Mouse (Mus musculus) heart, postnatal 36 days (tissue): ENCODE results near the gene Gnpat. TPM values are rescaled to one million over a fixed set of nuclear protein-coding genes. Genes with fewer than 3 reads are reported as not detected.
A peak's percentile ranks its signal among the peaks of the same experiment; 100 is the strongest.

Experiments used
- DNase-seq, 2 experiments: peaks; one replicate each; pipeline ENCODE4 v3.0.0; 2021 to 2022
- intact Hi-C: fragments of 180-260 bp; cut with DNase I; formaldehyde crosslinking; loops from one replicate; pipeline ENCODE4 v1.15.1; 2025
- total RNA-seq, 2 experiments: library from RNA; stranded (reverse); gene quantifications; 2 replicates each; pipeline ENCODE4 v1.2.3; 2021

The Gnpat gene
- total RNA-seq, result 100 to 1,000 TPM; 174 to 194 TPM

GRCm38 (mm10) chr8:124862321-124863162 lies at the start of gene Gnpat, which contains the start of gene 2810004N23Rik:
Gnpat (plus strand) TSS chr8:124863033.
2810004N23Rik (minus strand) TSS chr8:124863120.
- peak; percentile 95 to 98 for DNase-seq
- intact Hi-C loops, result no loop called here

GRCm38 (mm10) chr8:124813326-124813725 lies 49.5 kb upstream of the Gnpat start:
- intact Hi-C loops, result no loop called here
- no peak for DNase-seq

GRCm38 (mm10) chr8:124815870-124816269 lies 47.0 kb upstream of the Gnpat start:
- no peak for DNase-seq
- intact Hi-C loops, result no loop called here

- intact Hi-C loops, result no loop called here
These were observed 46.0 kb upstream of the Gnpat start for GRCm38 (mm10) chr8:124816866-124817265.

GRCm38 (mm10) chr8:124817361-124817760 lies 45.5 kb upstream of the Gnpat start:
- intact Hi-C loops, result no loop called here
- no peak for DNase-seq

More at GRCm38 (mm10) chr8:124816866-124817265, 46.0 kb upstream of the Gnpat start:
- no peak for DNase-seq

- intact Hi-C loops, result no loop called here
- DNase-seq, result no peak
These were observed 43.2 kb upstream of the Gnpat start for GRCm38 (mm10) chr8:124819612-124820115.

- no peak for DNase-seq
- intact Hi-C loops, result no loop called here
These were observed 42.7 kb upstream of the Gnpat start for GRCm38 (mm10) chr8:124820125-124820524.

- intact Hi-C loops, result no loop called here
- no peak for DNase-seq
These were observed 39.3 kb upstream of the Gnpat start for GRCm38 (mm10) chr8:124823497-124823896.

- no peak for DNase-seq
- intact Hi-C loops, result loop anchor here (1.0 kb wide), 1 partner anchor 87 kb away; no protein-coding TSS in a partner anchor
These were observed 36.2 kb upstream of the Gnpat start for GRCm38 (mm10) chr8:124826658-124827057.

- peak; percentile 60 to 68 for DNase-seq
- intact Hi-C loops, result loop anchor here (1.0 kb wide), 1 partner anchor 88 kb away; no protein-coding TSS in a partner anchor
These were observed 35.4 kb upstream of the Gnpat start for GRCm38 (mm10) chr8:124827387-124827786.

- intact Hi-C loops, result no loop called here
- no peak for DNase-seq
These were observed 34.1 kb upstream of the Gnpat start for GRCm38 (mm10) chr8:124828561-124829240.

- DNase-seq, result no peak
- intact Hi-C loops, result no loop called here
These were observed 32.8 kb upstream of the Gnpat start for GRCm38 (mm10) chr8:124830050-124830449.

GRCm38 (mm10) chr8:124831531-124831930 lies 31.3 kb upstream of the Gnpat start:
- DNase-seq, result no peak
- intact Hi-C loops, result no loop called here

- intact Hi-C loops, result no loop called here
- no peak for DNase-seq
These were observed 30.9 kb upstream of the Gnpat start for GRCm38 (mm10) chr8:124831941-124832340.

- intact Hi-C loops, result no loop called here
- peak in 1 of 2 experiments; percentile 39 for DNase-seq
These were observed 29.2 kb upstream of the Gnpat start for GRCm38 (mm10) chr8:124833430-124834205.

GRCm38 (mm10) chr8:124835848-124836247 lies 27.0 kb upstream of the Gnpat start:
- intact Hi-C loops, result no loop called here
- DNase-seq, result no peak

GRCm38 (mm10) chr8:124836273-124836672 lies 26.6 kb upstream of the Gnpat start:
- no peak for DNase-seq
- intact Hi-C loops, result no loop called here

GRCm38 (mm10) chr8:124836907-124837306 lies 25.9 kb upstream of the Gnpat start:
- intact Hi-C loops, result no loop called here
- no peak for DNase-seq

- intact Hi-C loops, result no loop called here
- DNase-seq, result no peak
These were observed 24.9 kb upstream of the Gnpat start for GRCm38 (mm10) chr8:124837956-124838355.

GRCm38 (mm10) chr8:124839371-124839770 lies 23.5 kb upstream of the Gnpat start:
- no peak for DNase-seq
- intact Hi-C loops, result no loop called here

GRCm38 (mm10) chr8:124840900-124841299 lies 21.9 kb upstream of the Gnpat start:
- no peak for DNase-seq
- intact Hi-C loops, result no loop called here
